Mouse (Mus musculus) gastrocnemius, adult 2 months (tissue): ENCODE measurements at regions not wholly inside any gene's neighbourhood (a gene's known extent, or its start where the extent isn't known, plus 50 kb on each side); places are given as distances from the start of the nearest gene placed in this dataset.
A peak's percentile ranks its signal among the peaks of the same experiment; 100 is the strongest.

Experiments used
- DNase-seq: peaks from one replicate; pipeline ENCODE4 v3.0.0; 2022
- H3K27ac ChIP-seq: fragments of 200-600 bp; 2 replicates; pipeline ENCODE4 v1.8.1; 2022; ENCODE audit warnings: mild to moderate bottlenecking
- H3K4me3 ChIP-seq: fragments of 200-600 bp; 2 replicates; pipeline ENCODE4 v1.8.1; 2022; ENCODE audit warnings: mild to moderate bottlenecking, moderate library complexity
- CTCF ChIP-seq: fragments of 200-600 bp; IDR thresholded peaks from 2 replicates; pipeline ENCODE4 v1.8.1; 2022; ENCODE audit warnings: antibody characterized with exemption, mild to moderate bottlenecking, moderate library complexity
- intact Hi-C: fragments of 180-260 bp; cut with DNase I; formaldehyde crosslinking; loops from one replicate; pipeline ENCODE4 v1.15.1; 2025

DNA sequence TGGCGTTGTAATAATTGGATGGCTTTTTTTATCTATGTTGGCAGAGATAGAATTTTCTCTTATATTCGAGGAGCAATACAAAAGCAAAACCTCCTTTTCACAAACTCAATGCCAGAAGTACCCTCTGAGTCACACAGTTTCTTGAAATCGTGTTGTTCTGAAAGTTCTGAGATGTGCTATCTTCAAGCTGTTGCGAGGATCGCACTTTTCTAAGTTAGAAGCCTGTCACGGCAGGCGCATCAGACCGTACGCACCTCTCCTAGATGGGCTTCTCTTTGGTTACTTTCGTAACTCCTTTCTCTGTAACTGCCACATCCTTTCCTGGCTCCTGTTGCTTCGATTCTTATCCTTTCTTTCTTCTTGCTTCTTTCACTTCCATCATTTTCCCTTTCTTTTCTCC is 271.2 kb upstream of the Arrdc3 start:
- H3K4me3 ChIP-seq: no peak overlapping the region
- no peak for DNase-seq
- TF ChIP-seq CTCF: no peak
- intact Hi-C loops: no loop called here
- H3K27ac ChIP-seq: no peak overlapping the region

DNA sequence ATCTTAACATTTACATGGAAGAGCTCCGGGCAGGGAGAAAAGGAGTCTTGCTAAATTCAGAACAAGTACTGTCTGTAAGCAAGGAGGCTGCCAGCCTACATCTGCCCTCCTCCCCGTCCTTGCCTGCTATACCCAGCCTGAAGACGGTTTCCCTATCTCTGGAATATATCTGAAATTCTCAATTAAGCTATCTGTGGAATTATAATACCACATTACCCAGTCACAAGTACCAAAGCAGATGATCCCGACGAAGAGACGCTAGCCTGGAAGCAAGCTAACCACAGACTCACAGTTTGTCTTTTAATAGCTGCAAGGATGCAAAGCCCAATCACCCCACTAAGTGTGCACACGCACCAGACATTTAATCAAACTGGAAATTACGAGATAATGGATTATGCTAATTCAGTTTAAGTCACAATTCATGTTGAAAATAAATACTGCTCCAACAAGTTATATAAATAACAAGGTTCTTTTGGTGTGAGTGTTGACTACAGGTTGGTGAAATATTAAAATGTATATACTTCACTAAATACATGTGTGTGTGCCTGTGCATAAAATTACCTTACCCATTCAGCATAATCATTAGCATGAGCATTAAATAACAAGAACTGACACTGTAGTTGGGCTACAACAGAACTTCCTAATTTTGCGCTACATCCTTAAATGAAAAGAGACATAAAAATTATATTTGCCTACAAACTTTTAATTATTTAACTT is 269.9 kb upstream of the Arrdc3 start:
- no peak for DNase-seq
- Histone ChIP-seq H3K4me3 (no peak overlapping the region), H3K27ac (no peak overlapping the region)
- intact Hi-C loops: no loop called here
- TF ChIP-seq CTCF: no peak

DNA sequence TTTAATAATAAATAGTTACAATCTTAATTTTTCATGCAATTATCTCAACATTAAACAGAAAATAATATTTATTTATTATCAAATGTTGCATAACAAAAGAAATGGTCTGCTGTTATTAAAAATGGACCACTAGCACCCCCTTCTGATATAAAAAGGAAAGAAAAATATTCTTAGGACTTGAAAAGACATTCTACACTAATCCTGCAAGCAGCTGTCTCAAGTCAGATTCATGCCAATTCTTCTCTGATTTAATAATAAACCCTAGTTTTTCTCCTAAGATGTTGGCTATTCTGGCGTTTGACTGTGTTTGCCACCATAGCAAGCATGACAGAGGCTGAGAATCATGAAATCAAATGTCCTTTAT is 269.3 kb upstream of the Arrdc3 start:
- DNase-seq: no peak
- Histone ChIP-seq H3K4me3 (no peak overlapping the region), H3K27ac (no peak overlapping the region)
- intact Hi-C loops: no loop called here
- peak; percentile 36; the same call in 1 of the 2 replicates for TF ChIP-seq CTCF

DNA sequence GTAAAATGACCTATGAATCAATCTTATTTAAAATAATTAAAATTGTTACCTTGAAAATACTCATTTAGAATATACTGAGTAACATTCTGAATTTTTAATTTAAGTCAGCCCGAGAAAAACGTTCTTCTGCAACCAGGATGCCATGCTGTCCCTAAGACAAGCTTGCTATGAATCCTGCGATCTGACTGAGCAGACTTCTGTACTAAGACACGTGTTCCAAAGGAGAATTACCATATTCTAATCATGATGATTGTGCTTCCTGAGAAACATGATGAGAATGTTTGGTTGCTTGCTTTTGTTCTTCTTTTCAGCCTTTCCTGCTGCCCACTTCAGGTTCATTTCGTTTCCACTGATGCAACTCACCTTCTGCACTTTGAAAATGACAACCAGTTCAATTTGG is 268.2 kb upstream of the Arrdc3 start:
- no peak overlapping the region for H3K27ac ChIP-seq
- intact Hi-C loops: no loop called here
- TF ChIP-seq CTCF: no peak
- DNase-seq: no peak
- no peak overlapping the region for H3K4me3 ChIP-seq

DNA sequence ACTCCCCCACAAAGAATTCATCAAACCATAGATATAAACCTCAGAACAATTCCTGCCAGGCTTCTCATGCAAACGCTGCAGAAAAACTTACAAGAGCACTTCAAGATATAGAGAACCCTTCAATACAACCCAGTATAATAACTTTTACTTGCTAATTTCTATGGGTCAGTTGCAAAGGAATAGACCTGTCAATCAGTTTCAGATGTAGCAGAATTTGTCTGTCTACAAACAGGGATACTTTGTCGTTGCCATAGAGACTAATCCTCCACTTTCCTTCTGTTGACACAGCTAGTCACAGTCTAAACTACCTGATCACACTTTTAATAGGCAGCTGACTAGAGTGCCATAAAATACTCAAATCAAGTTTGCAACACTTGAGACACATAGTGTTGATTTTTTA is 260.2 kb upstream of the Arrdc3 start:
- no peak for TF ChIP-seq CTCF
- intact Hi-C loops: no loop called here
- Histone ChIP-seq H3K27ac (no peak overlapping the region), H3K4me3 (no peak overlapping the region)
- DNase-seq: no peak

DNA sequence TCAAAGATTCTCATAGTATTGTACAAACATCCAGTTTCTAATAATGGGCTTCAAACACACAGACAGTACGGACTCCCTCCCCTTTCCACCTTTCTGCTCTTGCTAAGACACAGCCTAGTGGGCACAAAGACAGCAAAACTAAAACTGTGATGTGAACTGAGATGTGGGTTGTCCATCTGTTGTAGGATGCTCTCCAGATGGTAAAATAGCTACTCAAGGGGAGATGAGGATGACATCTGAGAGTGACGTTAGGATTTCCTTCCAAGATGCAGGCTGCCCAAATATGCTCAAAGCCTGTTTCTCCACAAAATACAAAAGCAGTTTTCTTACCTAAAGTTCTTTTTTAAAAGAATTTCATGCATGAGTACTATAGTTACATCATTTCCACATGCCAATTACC is 241.8 kb upstream of the Arrdc3 start:
- no peak overlapping the region for H3K27ac ChIP-seq
- DNase-seq: no peak
- intact Hi-C loops: no loop called here
- H3K4me3 ChIP-seq: no peak overlapping the region
- TF ChIP-seq CTCF: no peak

DNA sequence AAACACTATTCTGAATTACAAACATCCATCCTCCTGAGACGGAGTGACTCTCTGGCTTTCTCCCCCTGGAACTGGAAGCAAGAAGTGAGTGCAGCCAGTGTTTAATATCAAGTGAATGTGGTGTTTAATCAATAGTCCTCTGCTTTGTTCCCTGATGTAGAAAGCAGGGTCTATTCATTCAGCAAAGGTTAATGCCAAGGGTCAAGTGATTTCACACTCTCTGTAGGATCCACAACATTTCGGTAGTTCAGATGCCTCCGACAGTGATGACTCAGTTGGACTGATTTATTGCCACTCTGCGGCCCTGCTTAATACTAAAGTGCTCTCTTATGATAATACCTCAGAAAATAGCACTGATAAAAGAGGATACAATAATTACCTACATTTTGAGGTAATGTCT is 235.6 kb upstream of the Arrdc3 start:
- intact Hi-C loops: no loop called here
- DNase-seq: no peak
- no peak for TF ChIP-seq CTCF
- Histone ChIP-seq H3K27ac (no peak overlapping the region), H3K4me3 (no peak overlapping the region)

DNA sequence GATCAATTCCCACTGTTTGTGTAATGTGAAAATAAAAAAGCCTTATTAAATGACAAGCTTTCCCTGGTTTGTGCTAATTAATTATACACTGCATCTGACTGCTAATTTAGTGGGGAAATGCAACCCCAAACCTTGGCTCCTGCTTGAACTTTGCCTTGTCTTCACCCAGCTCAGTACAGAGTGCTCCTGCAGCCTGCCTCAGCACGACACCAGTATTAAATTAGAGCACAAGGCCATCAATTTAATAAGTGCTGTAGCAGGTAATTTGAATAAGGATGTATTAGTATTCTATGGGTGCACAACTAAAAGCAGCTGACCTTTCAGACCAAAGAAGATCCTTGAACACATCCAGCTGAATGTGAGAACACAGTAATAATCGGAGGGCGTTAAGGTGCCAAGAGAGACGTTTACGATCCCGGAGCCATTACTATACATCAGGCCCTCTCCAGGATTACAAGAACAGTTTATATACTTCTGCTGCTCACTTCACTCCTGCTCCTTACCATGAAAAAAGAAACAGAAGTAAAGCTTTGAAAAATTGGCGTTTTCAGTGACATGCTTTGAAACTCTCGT is 230.1 kb upstream of the Arrdc3 start:
- no peak overlapping the region for H3K4me3 ChIP-seq
- no peak overlapping the region for H3K27ac ChIP-seq
- TF ChIP-seq CTCF: no peak
- intact Hi-C loops: no loop called here
- no peak for DNase-seq

DNA sequence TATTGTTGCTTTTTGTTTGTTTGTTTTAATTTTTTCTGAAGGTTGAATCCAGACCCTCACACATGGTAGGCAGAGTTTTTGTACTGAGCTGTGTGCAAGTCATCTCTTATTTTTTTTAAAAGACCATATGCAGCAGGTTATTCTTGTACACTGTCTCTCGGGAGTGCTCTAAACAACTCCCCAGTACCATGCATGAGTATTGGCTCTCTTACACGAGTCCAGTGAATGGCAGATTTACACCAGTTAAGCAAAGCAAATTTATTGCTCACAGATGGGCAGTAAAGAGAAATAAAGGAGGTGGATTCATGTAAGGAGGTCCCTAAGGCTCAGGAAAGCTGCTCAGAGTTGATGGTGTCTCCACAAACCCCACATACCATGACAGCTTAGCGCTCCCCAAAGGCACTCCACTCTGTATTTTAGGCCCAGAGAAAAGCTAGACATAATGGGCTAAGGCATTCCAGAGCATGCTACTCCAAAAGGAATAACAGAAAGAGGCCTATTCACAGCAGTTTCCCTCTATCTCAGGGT is 216.9 kb upstream of the Arrdc3 start:
- intact Hi-C loops: no loop called here
- TF ChIP-seq CTCF: no peak
- DNase-seq: no peak

DNA sequence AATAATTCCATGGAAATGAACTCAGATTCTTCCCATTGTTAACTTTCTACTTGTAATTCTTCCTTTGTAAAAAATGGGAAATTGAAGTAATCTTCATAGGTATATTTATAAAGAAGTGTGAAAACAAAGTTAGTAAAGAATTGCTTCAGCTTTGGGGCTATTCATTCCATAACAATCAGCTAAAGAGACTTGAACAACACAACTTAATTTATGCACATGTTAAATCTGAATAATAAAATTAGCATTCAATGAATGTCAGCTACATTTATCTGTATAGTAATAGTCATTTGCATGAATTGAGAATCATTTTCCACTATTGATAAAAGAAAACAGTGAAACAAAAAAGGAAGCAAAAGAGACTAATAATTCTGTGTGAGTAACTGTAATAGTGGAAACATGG is 193.3 kb upstream of the Arrdc3 start:
- H3K4me3 ChIP-seq: no peak overlapping the region
- TF ChIP-seq CTCF: no peak
- H3K27ac ChIP-seq: no peak overlapping the region
- no peak for DNase-seq
- intact Hi-C loops: no loop called here

More for the DNA sequence above, 216.9 kb upstream of the Arrdc3 start:
- no peak overlapping the region for H3K4me3 ChIP-seq
- H3K27ac ChIP-seq: no peak overlapping the region

DNA sequence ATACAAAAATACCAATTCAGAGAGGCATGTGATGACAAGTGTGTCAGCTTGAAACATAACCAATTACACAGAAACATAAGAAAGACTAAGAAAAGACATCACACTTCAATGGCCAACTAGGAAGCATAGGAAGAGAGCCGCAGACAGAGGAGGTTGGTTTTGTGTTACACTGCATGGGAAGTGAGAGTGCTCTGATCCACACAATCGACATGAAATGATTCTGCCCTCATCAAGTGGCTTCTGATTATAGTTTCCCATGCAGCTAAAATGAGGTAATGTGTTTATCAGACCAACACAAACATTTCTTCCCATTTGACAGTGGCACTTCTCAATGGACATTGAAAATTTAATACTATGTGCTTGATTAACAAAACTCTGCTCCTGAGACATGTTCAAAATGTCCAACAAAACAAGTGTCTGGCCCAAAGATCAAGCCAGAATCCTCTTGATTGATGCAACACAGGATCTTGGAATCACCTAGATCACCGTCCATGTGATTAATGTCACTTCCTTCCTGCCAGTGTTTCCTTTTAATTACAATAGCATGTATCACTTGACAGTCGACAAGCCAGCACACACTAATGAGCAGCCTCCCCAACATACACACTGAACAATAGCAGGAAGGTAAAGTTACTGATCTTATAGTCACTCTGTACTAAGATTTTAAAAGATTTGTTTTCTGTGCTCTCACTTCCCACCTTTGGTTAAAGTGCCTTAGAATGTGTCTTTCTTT is 192.4 kb upstream of the Arrdc3 start:
- Histone ChIP-seq H3K27ac (no peak overlapping the region), H3K4me3 (no peak overlapping the region)
- intact Hi-C loops: no loop called here
- no peak for DNase-seq
- no peak for TF ChIP-seq CTCF

DNA sequence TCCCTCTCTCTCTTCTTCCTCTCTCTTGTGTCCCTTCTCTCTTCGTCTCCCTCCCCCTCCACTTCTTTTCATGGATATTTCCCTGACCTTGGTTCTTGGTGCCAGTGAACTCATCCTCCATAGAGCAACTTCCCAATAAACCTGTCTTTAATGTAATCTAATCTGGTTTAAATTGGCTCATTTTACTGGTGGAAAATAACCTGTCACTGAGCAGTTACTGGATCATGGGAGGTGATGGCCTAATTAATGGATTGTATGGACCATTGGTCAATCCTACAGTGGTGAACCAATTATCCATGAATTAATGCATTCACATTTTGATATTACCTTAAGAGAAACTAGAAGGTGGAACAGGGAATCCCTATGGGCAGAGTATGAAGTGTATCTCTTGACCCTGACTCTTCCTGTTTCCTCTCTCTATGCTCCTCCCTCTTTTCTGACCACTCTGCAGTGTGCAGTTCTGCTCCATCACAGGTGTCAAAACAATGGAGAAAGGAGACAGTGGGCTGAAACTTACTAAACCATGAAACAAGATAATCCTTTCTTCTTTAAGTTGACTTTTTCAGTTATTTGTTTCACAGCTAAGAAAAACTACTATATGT is 187.5 kb upstream of the Arrdc3 start:
- H3K27ac ChIP-seq: no peak overlapping the region
- DNase-seq: no peak
- intact Hi-C loops: no loop called here
- TF ChIP-seq CTCF: no peak
- no peak overlapping the region for H3K4me3 ChIP-seq
